ENCODE assay signal across 12 mouse cellular contexts in genomic region chr5:24595786-24596380, GRCm38 (mm10). TPM values are rescaled to one million over a fixed set of nuclear protein-coding genes. Genes with fewer than 3 reads are reported as not detected.
DNase-seq lines count a peak whose midpoint lies in the region; ATAC-seq and TF ChIP-seq lines count a peak whose summit lies in the region.
"Had no signal": no experiment of that assay in that cellular context is flagged by ENCODE, and none has a peak within 500 bp of the region (broad histone marks: within the 10 kb centered on the region; RNA-seq: fewer than 3 reads in every experiment).

No protein-coding gene starts in this region.

- peak overlapping the region; percentile 26; the same call in 1 of the 2 replicates for H3K27ac ChIP-seq in heart, adult 2 months
- peak overlapping the region; percentile 98 for H3K27ac ChIP-seq in forebrain, embryonic 16.5 days (ENCODE audit: low read length)
- H3K27ac ChIP-seq in midbrain, embryonic 13.5 days: peak overlapping the region; percentile 97
- H3K27ac ChIP-seq: liver, embryonic 14.5 days had no signal

- WGBS in heart, adult 2 months: 76% methylated on average over 14 of the region's 14 CpGs
- WGBS in forebrain, embryonic 16.5 days: 35% methylated on average over 14 of the region's 14 CpGs
- 36% methylated on average over 14 of the region's 14 CpGs for WGBS in midbrain, embryonic 13.5 days

- peak overlapping the region; percentile 72 for H3K4me2 ChIP-seq in forebrain, embryonic 16.5 days (ENCODE audit: low read length)
- peak overlapping the region; percentile 54 for H3K4me2 ChIP-seq in midbrain, embryonic 13.5 days (replicated peaks)

- H3K9me3 ChIP-seq in forebrain, embryonic 16.5 days (ENCODE audit: control insufficient read depth, low read length): no peaks in the 10 kb centered on the region
- H3K9me3 ChIP-seq in midbrain, embryonic 13.5 days: no peaks in the 10 kb centered on the region

- H3K4me1 ChIP-seq in heart, adult 2 months (ENCODE audit: control insufficient read depth, insufficient read depth, low read length): peaks cover 5% of the 10 kb centered on the region
- peaks cover 61% of the 10 kb centered on the region for H3K4me1 ChIP-seq in forebrain, embryonic 16.5 days (replicated peaks; ENCODE audit: control insufficient read depth, insufficient read depth, low read length)
- H3K4me1 ChIP-seq in midbrain, embryonic 13.5 days (replicated peaks): peaks cover 74% of the 10 kb centered on the region

- H3K4me3 ChIP-seq in heart, adult 2 months: no peak overlapping the region
- H3K4me3 ChIP-seq in forebrain, embryonic 16.5 days (replicated peaks; ENCODE audit: low read length): peak overlapping the region; percentile 35
- H3K4me3 ChIP-seq in midbrain, embryonic 13.5 days (replicated peaks): no peak overlapping the region

- no peak for TF ChIP-seq POLR2A in heart, adult 2 months (IDR thresholded peaks at IDR 0.05; ENCODE audit: insufficient read depth, low read depth, low read length)

- no peak for TF ChIP-seq EP300 in heart, adult 2 months (IDR thresholded peaks at IDR 0.05; ENCODE audit: insufficient read depth, low read depth, low read length)

- H3K79me2 ChIP-seq in heart, adult 2 months (replicated peaks; ENCODE audit: control insufficient read depth, insufficient read depth, low read length): no peaks in the 10 kb centered on the region

- no peaks in the 10 kb centered on the region for H3K27me3 ChIP-seq in heart, adult 2 months (ENCODE audit: control insufficient read depth, insufficient read depth, low read length)
- no peaks in the 10 kb centered on the region for H3K27me3 ChIP-seq in forebrain, embryonic 16.5 days (replicated peaks; ENCODE audit: control insufficient read depth, insufficient read depth, low read length)
- 0 out of 2 replicates have a peak, but pooled peaks cover 3% of the 10 kb centered on the region for H3K27me3 ChIP-seq in midbrain, embryonic 13.5 days

- H3K9ac ChIP-seq in heart, adult 2 months (ENCODE audit: low read depth, low read length): no peak overlapping the region
- H3K9ac ChIP-seq in forebrain, embryonic 16.5 days (replicated peaks; ENCODE audit: low read depth, low read length): peak overlapping the region; percentile 51
- H3K9ac ChIP-seq in midbrain, embryonic 13.5 days (replicated peaks): peak overlapping the region; percentile 52
- H3K9ac ChIP-seq: liver, embryonic 14.5 days had no signal

- H3K36me3 ChIP-seq in heart, adult 2 months (ENCODE audit: control insufficient read depth, insufficient read depth, low read length): no peaks in the 10 kb centered on the region
- peaks cover 23% of the 10 kb centered on the region for H3K36me3 ChIP-seq in forebrain, embryonic 16.5 days (ENCODE audit: control insufficient read depth, insufficient read depth)
- peaks cover 50% of the 10 kb centered on the region for H3K36me3 ChIP-seq in midbrain, embryonic 13.5 days

- intact Hi-C loops in heart, adult 2 months (cut with DNase I): loop anchor here (2.0 kb wide), 2 partner anchors 57 to 65 kb away; no protein-coding TSS in a partner anchor

- no peak for ATAC-seq in forebrain, embryonic 16.5 days
- ATAC-seq in midbrain, embryonic 13.5 days: peak; percentile 18; the same call in 1 of the 2 replicates

- DNase-seq in heart, adult 2 months: no peak
- DNase-seq in heart, adult 9 months (ENCODE audit: low spot score in 2 of 2): no peak
- DNase-seq in MN1 (ENCODE audit: low spot score): peak; percentile 36
- DNase-seq in ovary, postnatal 14 days (ENCODE audit: low spot score): no peak
- no peak for DNase-seq in urinary bladder, adult 2 months (ENCODE audit: low spot score)
- DNase-seq in spleen, adult 12 weeks (ENCODE audit: low spot score): no peak

- TF ChIP-seq CTCF in heart, adult 2 months (IDR thresholded peaks at IDR 0.05): no peak

RNA-seq across cellular contexts. Expression of gene Chpf2, which starts 9.3 kb away (rescaled TPM):
- total RNA-seq in heart, adult 2 months (2021): 1 to 10 TPM; 7.5 to 9.0 TPM
- polyA plus RNA-seq in heart, adult 2 months (2012; rRNA removed): 9.9 and 12.3 TPM in 2 replicates
- polyA plus RNA-seq in forebrain, embryonic 16.5 days (2015; fragmentation: Nextera tagmentation; extraction: Ambion mirVana): 20.5 and 20.8 TPM in 2 replicates
- 17.8 and 18.6 TPM in 2 replicates for polyA plus RNA-seq in midbrain, embryonic 13.5 days (2015; fragmentation: Nextera tagmentation; extraction: Ambion mirVana)
- 30.2 and 34.5 TPM in 2 replicates for polyA plus RNA-seq in urinary bladder, adult 2 months (2012; rRNA removed)

RNA-seq across cellular contexts. Expression of gene Abcf2, which starts 18.6 kb away (rescaled TPM):
- 10 to 100 TPM; 52.5 to 55.8 TPM for total RNA-seq in heart, adult 2 months (2021)
- 43.3 and 57.2 TPM in 2 replicates for polyA plus RNA-seq in heart, adult 2 months (2012; rRNA removed)
- 107 and 109 TPM in 2 replicates for polyA plus RNA-seq in forebrain, embryonic 16.5 days (2015; fragmentation: Nextera tagmentation; extraction: Ambion mirVana)
- polyA plus RNA-seq in midbrain, embryonic 13.5 days (2015; fragmentation: Nextera tagmentation; extraction: Ambion mirVana): 98.2 and 103 TPM in 2 replicates
- 44.5 and 50.0 TPM in 2 replicates for polyA plus RNA-seq in urinary bladder, adult 2 months (2012; rRNA removed)

RNA-seq across cellular contexts. Expression of gene Smarcd3, which starts 28.3 kb away (rescaled TPM):
- total RNA-seq in heart, adult 2 months (2021): 10 to 100 TPM; 58.7 to 61.8 TPM
- polyA plus RNA-seq in heart, adult 2 months (2012; rRNA removed): 60.2 and 61.0 TPM in 2 replicates
- polyA plus RNA-seq in forebrain, embryonic 16.5 days (2015; fragmentation: Nextera tagmentation; extraction: Ambion mirVana): 156 and 181 TPM in 2 replicates
- 119 and 127 TPM in 2 replicates for polyA plus RNA-seq in midbrain, embryonic 13.5 days (2015; fragmentation: Nextera tagmentation; extraction: Ambion mirVana)
- polyA plus RNA-seq in urinary bladder, adult 2 months (2012; rRNA removed): 80.3 and 83.2 TPM in 2 replicates

RNA-seq across cellular contexts. Expression of gene 4931409K22Rik, which starts 39.3 kb away (rescaled TPM):
- not detected for total RNA-seq in heart, adult 2 months (2021)
- polyA plus RNA-seq in heart, adult 2 months (2012; rRNA removed): 0.06 TPM in 1 of 2 replicates, not detected in the other
- 0.26 and 0.35 TPM in 2 replicates for polyA plus RNA-seq in forebrain, embryonic 16.5 days (2015; fragmentation: Nextera tagmentation; extraction: Ambion mirVana)
- polyA plus RNA-seq in midbrain, embryonic 13.5 days (2015; fragmentation: Nextera tagmentation; extraction: Ambion mirVana): 0.07 and 0.08 TPM in 2 replicates
- not detected in 2 replicates for polyA plus RNA-seq in urinary bladder, adult 2 months (2012; rRNA removed)
- total RNA-seq: layer of hippocampus, postnatal 25 days had no signal
- polyA plus RNA-seq: C2C12; heart, embryonic 14.5 days; liver, embryonic 14.5 days had no signal

RNA-seq across cellular contexts. Expression of gene Asb10, which starts 55.1 kb away (rescaled TPM):
- 10 to 100 TPM; 80.8 to 93.5 TPM for total RNA-seq in heart, adult 2 months (2021)
- polyA plus RNA-seq in heart, adult 2 months (2012; rRNA removed): 138 and 163 TPM in 2 replicates
- polyA plus RNA-seq in forebrain, embryonic 16.5 days (2015; fragmentation: Nextera tagmentation; extraction: Ambion mirVana): 0.09 and 0.11 TPM in 2 replicates
- 0.17 TPM in 1 of 2 replicates, not detected in the other for polyA plus RNA-seq in midbrain, embryonic 13.5 days (2015; fragmentation: Nextera tagmentation; extraction: Ambion mirVana)
- polyA plus RNA-seq in urinary bladder, adult 2 months (2012; rRNA removed): 0.45 and 0.72 TPM in 2 replicates
- polyA plus RNA-seq: C2C12 had no signal

Comparison
In these comparisons a context has a peak if more than half of its experiments do, and no peak if none do; other contexts are left out.
1. H3K27ac ChIP-seq: peak in every context shown above with its lines; median percentile 98 in forebrain, embryonic 16.5 days; 97 in midbrain, embryonic 13.5 days; 26 in heart, adult 2 months.